Mouse (Mus musculus) testis, adult 2 months (tissue): ENCODE data around the gene Armc6. TPM values are rescaled to one million over a fixed set of nuclear protein-coding genes. Genes with fewer than 3 reads are reported as not detected.

Experiments used
- H3K27ac ChIP-seq: fragments of 200-500 bp; 2 replicates; pipeline ENCODE4 v1.5.1; 2012; ENCODE audit warnings: low read depth, low read length; ENCODE audit not compliant: control insufficient read depth, insufficient read depth
- H3K27me3 ChIP-seq: fragments of 200-500 bp; 2 replicates; pipeline ENCODE4 v1.6.1; 2012; ENCODE audit warnings: mild to moderate bottlenecking, low read length, moderate library complexity; ENCODE audit not compliant: control insufficient read depth, insufficient read depth
- H3K36me3 ChIP-seq: fragments of 200-500 bp; 2 replicates; pipeline ENCODE4 v1.6.1; 2012; ENCODE audit warnings: mild to moderate bottlenecking, low read length; ENCODE audit not compliant: control insufficient read depth, insufficient read depth
- H3K4me1 ChIP-seq: fragments of 200-500 bp; 2 replicates; pipeline ENCODE4 v1.6.1; 2012; ENCODE audit warnings: low read length; ENCODE audit not compliant: control insufficient read depth, insufficient read depth
- H3K4me3 ChIP-seq: fragments of 200-500 bp; 2 replicates; pipeline ENCODE4 v1.5.1; 2012; ENCODE audit warnings: low read depth, mild to moderate bottlenecking, low read length, moderate library complexity, mixed read lengths; ENCODE audit not compliant: control insufficient read depth
- CTCF ChIP-seq: fragments of 200-500 bp; IDR thresholded peaks from 2 replicates; pipeline ENCODE4 v1.5.1; 2012; ENCODE audit warnings: low read depth, mild to moderate bottlenecking, inconsistent platforms, low read length, moderate library complexity; ENCODE audit not compliant: control insufficient read depth, insufficient read depth, insufficient replicate concordance
- POLR2A ChIP-seq: fragments of 200-500 bp; IDR thresholded peaks from 2 replicates; pipeline ENCODE4 v1.6.1; 2012; ENCODE audit warnings: low read depth, mild to moderate bottlenecking, inconsistent platforms, low read length, moderate library complexity; ENCODE audit not compliant: control insufficient read depth
- polyA plus RNA-seq: library from polyadenylated mRNA; depleted of rRNA; stranded (reverse); fragments of >200 nt; gene quantifications from 2 replicates; pipeline ENCODE4 v1.2.3, GENCODE M21; 2012

The Armc6 gene
- polyA plus RNA-seq, 1 experiment, result 5.4 TPM

GRCm38 (mm10) chr8:70230837-70231236 is 3.4 kb downstream of the Armc6 start:
- Histone ChIP-seq H3K36me3 (0 out of 2 replicates have a peak, but pooled peaks cover under 1% of the 10 kb centered on the region), H3K27ac (no peak overlapping the region), H3K27me3 (no peaks in the 10 kb centered on the region), H3K4me3 (no peak overlapping the region), H3K4me1 (peaks cover 4% of the 10 kb centered on the region; the same call in 1 of the 2 replicates)
- TF ChIP-seq POLR2A, result no peak
- no peak for TF ChIP-seq CTCF

DNA sequence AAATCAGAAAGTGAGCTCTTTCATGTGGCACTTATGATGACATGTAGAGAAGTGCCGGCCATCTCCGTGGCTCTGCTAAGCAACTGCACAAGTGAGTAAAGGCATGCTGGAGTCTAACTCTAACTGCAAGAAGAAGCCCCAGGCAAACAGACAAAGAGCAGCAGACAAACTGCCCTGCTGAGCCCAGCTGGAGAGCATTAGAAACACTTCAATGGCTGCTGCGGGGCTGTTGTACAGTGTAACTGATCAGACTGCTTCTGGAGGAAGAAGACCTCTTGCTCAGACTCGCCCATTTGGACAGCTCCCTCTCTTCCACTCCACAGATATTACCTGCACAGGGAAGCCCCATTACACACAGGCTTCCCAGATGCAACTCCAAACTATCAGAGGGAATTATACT is 6.3 kb downstream of the Armc6 start:
- no peak for TF ChIP-seq POLR2A
- TF ChIP-seq CTCF, result no peak
- Histone ChIP-seq H3K36me3 (no peaks in the 10 kb centered on the region), H3K27me3 (no peaks in the 10 kb centered on the region), H3K4me3 (no peak overlapping the region), H3K4me1 (no peaks in the 10 kb centered on the region), H3K27ac (no peak overlapping the region)

DNA sequence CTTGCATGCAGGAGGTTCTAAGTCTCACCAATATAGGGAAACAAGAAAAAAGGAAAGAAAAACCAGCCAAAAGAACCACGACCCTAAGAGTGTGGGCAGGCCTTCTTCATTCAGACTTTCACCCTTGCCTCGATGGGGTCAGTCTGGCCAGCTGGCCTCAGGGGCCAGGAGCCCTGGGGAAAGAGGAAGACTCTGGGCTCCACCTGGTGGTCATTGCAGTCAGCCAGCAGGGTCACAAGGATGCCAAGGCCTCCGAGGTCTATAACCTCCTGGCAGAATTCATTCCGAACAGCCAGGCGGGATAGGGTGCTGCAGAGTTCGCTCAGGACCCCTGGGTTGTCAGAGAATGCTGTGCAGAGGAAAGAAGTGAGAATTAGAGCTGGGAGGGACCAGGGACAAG is 10.9 kb downstream of the Armc6 start:
- TF ChIP-seq CTCF (peak; percentile 45; the same call in 1 of the 2 replicates), POLR2A (no peak)
- no peaks in the 10 kb centered on the region for H3K27me3 ChIP-seq
- no peak overlapping the region for H3K27ac ChIP-seq
- peaks cover 3% of the 10 kb centered on the region; the same call in 1 of the 2 replicates for H3K4me1 ChIP-seq
- no peaks in the 10 kb centered on the region for H3K36me3 ChIP-seq
- no peak overlapping the region for H3K4me3 ChIP-seq

- no peak overlapping the region for H3K27ac ChIP-seq
Observed at GRCm38 (mm10) chr8:70222041-70222440, 12.2 kb downstream of the Armc6 start.

GRCm38 (mm10) chr8:70220911-70221310 is 13.4 kb downstream of the Armc6 start:
- H3K4me3 ChIP-seq, result no peak overlapping the region
- H3K27me3 ChIP-seq, result no peaks in the 10 kb centered on the region
- no peak for TF ChIP-seq CTCF
- TF ChIP-seq POLR2A, result no peak
- H3K4me1 ChIP-seq, result peaks cover 3% of the 10 kb centered on the region; the same call in 1 of the 2 replicates
- H3K27ac ChIP-seq, result no peak overlapping the region
- no peaks in the 10 kb centered on the region for H3K36me3 ChIP-seq

More at GRCm38 (mm10) chr8:70222041-70222440, 12.2 kb downstream of the Armc6 start:
- Histone ChIP-seq H3K4me3 (no peak overlapping the region), H3K4me1 (peaks cover 3% of the 10 kb centered on the region; the same call in 1 of the 2 replicates), H3K27me3 (no peaks in the 10 kb centered on the region), H3K36me3 (no peaks in the 10 kb centered on the region)
- TF ChIP-seq CTCF (no peak), POLR2A (no peak)

- Histone ChIP-seq H3K27me3 (no peaks in the 10 kb centered on the region), H3K36me3 (no peaks in the 10 kb centered on the region), H3K4me1 (peaks cover 3% of the 10 kb centered on the region; the same call in 1 of the 2 replicates), H3K27ac (no peak overlapping the region), H3K4me3 (no peak overlapping the region)
- TF ChIP-seq POLR2A, result no peak
- TF ChIP-seq CTCF, result no peak
Observed at GRCm38 (mm10) chr8:70220236-70220840, 13.9 kb downstream of the Armc6 start.

DNA sequence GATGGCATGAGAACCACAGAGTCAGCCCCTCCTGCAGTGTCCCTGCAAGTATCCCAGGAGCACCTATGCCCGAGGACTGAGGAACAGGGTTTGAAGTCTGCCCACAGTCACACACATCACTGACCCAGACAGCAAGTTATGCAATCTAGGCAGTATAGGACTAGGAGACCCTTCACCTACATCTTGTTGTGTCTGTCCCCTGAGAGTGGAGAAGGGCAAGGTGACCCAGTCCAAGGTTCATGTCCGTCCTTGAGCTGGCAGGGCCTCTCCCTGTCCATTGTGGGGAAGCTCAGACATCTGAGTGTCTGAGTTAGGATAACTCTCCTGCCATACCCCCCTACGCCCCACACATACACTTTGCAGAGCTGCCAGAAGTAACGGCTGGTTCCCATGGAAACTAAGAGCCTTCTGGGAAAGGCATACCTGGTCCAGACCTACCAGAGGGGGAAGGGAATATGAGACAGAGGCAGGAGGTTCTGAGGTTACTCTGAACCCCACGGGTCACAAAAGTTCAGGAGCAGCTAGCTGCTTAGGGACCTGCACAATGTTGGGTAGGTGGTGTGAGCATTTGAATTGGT is 15.1 kb downstream of the Armc6 start:
- H3K4me1 ChIP-seq, result peaks cover 3% of the 10 kb centered on the region; the same call in 1 of the 2 replicates
- H3K4me3 ChIP-seq, result no peak overlapping the region
- H3K27ac ChIP-seq, result no peak overlapping the region
- no peak for TF ChIP-seq POLR2A
- TF ChIP-seq CTCF, result no peak
- no peaks in the 10 kb centered on the region for H3K36me3 ChIP-seq
- H3K27me3 ChIP-seq, result no peaks in the 10 kb centered on the region

DNA sequence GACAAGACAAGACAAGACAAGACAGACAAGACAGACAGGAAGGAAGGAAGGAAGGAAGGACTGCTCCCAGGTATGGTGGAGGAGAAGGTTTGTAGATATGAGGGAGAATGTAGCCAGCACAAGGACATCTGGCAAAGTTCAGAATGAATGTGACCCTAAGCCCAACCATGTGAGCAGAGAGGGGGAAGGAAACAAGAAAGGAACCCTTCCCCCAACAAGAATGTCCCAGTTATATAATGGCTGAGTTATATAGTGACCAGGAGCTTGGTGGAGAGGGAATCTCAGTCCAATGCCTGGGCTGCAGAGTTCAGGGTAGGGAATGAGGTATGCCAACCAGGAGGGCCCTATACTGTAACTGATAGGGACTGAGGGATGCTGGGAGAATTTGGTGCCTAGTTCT is 16.8 kb downstream of the Armc6 start:
- Histone ChIP-seq H3K27ac (no peak overlapping the region), H3K27me3 (no peaks in the 10 kb centered on the region), H3K4me3 (no peak overlapping the region), H3K36me3 (no peaks in the 10 kb centered on the region), H3K4me1 (peaks cover 7% of the 10 kb centered on the region)
- TF ChIP-seq CTCF (no peak), POLR2A (no peak)
